Mouse (Mus musculus) CH12F3 (cell line): ENCODE data around the gene Kcnk3.

ENCODE experiments used
- in situ Hi-C: fragments of 300-500 bp; cut with MboI; formaldehyde crosslinking; loops from 2 replicates; pipeline ENCODE4 v1.14.3; 2020; ENCODE audit warnings: low sequenced_read_pairs

Kcnk3 gene

DNA sequence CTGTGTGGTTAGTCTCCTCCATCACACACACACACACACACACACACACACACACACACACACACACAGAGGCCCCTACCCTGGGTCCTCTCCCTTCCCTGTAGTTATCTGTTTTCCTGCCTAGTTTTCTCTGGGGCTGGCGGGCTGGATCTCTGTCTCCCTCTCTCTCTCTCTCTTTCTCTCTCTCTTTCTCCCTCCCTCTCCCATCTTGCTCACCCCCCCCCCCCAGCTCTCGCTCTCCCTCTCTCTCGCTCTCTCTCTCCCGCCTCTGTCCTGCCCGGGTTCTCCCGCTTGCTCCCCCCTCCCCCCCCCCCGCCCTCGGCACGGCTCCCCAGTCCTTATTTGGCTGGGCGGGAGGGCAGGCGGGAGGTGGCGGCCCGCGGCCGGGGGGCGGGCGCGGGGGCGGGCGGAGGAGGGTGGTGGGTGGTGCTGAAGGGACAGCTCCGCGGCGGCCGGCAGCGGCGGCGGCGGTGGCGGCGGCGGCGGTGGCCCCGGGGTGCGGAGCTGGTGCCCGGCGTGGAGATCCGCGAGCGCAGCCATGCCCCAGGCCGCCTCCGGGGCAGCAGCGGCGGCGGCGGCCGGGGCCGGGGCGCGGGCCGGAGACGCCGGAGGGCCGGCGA, at the start of gene Kcnk3:
Kcnk3 (plus strand) TSS at position 490 of the 620 bp plus-strand sequence.
- in situ Hi-C loops, result no loop called here

DNA sequence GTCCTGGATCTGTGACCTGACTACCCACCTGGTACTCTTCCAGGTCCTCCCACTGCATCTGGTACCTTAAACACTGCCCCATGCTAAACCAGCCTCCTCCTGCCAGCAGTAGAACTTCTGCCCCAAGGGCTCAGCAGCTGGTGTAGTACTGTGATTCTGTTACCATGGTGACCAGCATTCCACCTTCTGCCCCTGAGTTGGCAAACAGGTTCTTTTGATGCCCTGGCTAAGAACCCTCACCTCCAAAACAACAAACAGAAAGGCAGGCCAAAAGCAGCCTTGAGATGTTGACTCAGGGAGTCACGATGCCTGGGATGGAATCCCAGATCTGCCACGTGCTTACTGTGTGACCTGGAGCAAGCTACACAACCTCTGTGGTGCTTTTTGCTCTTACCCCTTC, 42.3 kb upstream of the Kcnk3 start, which contains the start of gene Cib4:
Cib4 (minus strand) TSS at position 139 of the 400 bp plus-strand sequence.
- in situ Hi-C loops, result no loop called here

DNA sequence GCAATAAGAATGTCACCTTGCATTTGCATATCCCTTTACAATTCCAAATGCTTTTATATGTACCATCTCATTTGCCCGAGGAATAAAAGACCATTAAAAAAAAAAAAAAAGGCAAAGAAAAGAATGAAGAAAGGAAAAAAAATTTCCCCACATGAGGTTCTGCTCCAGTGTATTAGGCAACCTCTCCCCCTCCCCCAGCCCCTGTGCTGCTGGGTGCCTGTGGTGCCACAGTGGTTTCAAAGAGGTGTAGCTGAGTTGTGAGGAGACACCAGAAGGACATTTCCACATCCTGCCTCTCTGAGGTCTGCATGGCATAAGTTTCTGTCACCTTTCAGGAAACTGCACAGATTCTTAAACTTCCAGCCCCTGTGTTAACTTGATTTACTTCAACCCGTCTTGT, 39.3 kb upstream of the Kcnk3 start:
- in situ Hi-C loops, result no loop called here

DNA sequence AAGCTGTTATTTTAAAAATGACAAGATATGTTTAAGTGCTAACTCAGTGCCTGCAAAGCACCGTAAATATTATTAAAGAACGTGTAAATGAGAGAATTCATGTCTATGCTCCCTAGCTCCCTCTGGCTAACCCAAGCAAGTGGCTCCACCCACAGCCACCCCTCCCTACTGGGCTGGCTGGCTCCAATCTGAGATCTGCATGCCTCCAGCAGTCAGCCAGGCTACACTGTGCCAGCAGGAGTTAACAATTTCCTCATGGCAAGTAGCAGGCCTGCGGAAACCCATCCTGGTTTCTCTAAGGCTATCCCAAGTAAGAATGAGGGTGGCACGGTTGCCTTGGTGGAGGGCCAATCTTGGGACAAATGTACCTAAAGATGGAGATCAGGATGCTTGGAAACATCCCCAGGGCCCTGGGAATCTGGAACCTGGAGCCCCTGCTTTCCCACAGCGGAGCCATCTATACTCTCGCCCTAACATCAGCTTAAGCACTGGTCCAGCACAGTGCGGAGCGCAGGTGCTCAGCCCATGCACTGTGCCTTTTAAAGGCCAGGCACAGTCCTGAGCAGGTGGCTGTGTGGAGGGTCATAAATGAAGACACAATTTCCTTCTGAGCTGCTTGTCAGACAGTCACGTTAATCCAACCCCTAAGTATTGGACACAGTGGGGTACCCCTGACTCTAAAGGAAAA, 37.5 kb upstream of the Kcnk3 start:
- in situ Hi-C loops, result no loop called here

DNA sequence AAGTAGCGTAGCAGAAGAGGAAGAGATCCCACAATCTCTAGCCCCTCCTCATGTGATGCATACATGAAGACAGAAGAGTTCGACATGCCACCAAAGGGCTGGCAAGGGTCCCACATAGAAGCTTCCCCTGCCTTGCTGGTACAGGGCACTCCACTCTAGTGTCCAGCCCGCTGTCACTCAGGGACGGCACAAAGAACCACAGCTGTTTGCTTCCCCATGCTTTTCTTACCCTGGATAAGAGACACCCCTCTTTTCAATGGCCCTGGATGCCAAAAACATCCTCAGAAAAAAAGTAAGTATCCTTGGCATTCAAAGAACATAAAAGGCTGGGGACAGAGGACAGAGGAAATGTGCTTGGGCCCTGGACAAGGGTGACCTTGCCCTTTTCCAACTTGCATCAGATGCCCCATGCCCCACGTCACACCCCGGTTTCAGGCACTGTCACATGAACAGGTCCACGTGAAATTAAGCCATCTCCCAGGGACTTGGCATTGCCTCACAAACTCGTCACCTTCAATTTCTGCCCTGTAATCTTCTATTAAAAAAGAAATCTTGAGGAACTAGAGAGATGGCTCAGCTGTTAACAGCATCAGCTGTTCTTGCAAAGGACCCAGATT, 36.8 kb upstream of the Kcnk3 start:
- in situ Hi-C loops, result no loop called here

DNA sequence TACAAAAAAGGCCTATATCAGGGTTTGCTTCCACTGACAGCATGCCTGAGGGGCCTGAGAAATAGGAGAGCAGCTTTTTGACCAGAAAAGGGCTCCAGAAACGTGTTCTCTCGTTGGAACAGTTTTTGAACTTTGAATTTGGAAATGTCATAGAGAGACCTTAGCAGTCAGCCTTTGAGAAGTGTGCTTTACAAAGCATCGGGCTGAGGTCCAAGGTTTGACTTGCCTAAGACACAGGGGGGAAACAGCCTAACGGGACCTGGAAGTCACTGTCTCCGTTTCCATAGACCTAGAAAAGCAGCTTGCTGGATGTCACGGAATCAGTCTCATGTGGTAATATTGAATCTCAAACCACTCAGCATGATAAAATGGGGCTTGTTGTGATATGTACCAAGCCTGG, 36.0 kb upstream of the Kcnk3 start:
- in situ Hi-C loops, result no loop called here

DNA sequence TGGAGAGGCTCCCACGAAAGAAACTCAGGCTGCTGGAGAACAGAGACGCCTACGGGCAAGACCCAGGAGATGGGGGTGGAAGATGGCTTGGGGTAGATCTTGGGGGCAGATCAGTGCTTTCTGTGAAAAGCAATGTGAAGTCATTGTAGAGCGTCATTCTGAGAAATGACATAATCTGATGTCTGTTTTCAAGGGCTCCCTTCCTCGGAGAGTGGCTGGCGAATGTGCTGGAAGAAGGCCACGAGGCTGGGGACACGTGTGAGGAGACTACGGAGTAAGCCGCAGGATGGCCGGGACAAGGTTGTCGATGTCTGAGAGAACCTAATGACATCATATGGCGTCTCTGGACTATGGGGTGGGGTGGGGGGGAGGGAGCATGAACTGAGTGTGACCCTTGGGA, 34.0 kb upstream of the Kcnk3 start:
- in situ Hi-C loops, result no loop called here

DNA sequence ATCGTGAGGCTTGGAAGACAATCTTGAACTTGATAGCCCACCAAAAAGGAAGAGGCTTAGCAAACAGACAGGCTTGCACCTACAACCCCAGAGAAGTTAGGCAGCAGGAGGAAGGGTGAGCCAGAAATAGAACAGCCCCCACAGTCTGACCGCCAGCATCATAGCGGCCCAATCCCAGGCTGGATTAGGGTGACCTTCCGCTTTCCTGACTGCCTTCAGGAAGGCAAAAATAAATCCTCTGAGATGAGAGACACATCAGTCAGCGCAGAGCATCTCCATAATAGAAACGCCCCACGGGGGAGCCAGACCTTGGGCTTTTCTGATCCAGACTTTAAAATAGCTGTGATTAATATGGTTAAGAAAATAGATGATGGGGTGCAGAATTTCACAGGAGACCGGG, 33.0 kb upstream of the Kcnk3 start:
- in situ Hi-C loops, result no loop called here

DNA sequence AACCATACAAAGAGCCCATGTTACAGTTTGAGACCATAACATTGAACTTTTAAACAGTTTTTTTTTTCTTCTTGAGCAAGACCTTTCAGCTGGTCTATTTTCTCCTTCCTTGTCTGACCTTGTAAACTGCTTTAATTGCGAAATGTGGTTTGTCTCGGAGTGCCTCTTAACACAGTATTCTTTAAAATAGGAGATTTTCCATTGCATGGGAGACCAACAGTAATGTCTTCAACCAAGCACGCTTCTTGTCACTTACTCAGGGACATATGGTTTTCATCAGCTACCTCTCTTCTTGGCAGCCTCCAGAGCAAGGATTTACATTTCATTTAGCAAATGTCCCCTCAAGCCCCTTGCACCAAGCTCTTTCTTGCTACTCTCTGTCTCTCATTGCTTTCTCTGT, 31.7 kb upstream of the Kcnk3 start:
- in situ Hi-C loops, result no loop called here

DNA sequence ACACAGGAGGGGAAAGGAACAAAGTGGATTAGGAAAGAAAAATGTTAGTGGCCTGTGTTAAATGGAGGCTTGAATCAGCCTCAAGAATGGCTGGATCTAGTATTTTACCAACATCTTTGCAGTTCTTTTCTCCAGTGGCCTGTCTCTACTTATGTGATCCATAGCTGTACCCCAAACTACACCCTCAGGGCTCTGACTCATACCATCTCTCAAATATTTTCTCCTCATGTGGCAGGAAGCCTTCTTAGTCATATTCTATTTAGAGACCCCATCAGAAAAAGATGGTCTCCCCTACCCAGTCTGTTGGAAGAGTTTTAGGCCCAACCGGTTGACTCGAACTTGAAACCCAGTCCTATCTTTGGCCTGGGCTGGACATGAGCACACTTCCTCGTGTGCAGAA, 28.5 kb upstream of the Kcnk3 start:
- in situ Hi-C loops, result no loop called here

DNA sequence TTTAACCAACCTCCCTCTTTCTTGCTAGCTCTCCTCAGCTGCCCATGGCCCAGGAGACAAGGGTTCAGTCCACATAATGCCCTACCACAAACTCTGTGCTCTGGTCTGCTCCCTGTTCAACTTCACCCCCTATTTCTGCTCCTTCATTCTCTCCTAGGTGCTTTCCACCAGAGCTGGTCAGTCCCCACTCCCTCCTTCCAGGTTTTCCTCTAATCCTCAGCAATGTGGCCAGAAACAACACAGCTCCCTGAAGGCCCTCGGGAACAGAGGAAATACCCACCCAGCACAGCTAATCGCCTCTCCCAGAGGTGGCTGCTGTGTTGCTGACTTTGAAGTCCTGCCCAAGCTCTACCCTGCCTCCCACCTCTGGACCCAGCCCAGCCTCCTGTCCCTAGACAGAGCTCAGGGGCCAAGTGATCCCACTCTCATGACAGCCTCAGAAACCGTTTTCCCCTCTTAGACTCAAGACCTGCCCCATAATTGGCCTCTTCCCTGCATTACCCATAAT, 27.9 kb upstream of the Kcnk3 start:
- in situ Hi-C loops, result no loop called here

DNA sequence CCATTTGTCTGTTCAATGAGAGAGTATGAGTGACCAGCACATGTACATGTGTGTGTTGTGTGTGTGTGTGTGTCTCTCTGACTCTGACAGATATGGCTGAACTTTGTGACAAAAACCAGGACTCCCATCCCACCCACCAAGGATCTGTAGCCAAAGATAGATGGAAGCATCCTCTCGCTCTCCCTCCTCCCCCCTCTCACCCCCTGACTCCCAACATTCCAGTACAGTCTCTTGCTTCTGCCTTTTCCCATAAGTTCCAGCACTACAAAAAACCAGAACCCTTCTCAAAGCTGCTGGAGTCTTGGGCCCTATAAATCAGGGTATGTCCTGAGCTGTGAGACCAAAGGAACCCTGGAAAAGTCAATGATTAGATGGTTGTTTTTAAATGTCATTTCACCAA, 19.5 kb upstream of the Kcnk3 start:
- in situ Hi-C loops, result no loop called here

DNA sequence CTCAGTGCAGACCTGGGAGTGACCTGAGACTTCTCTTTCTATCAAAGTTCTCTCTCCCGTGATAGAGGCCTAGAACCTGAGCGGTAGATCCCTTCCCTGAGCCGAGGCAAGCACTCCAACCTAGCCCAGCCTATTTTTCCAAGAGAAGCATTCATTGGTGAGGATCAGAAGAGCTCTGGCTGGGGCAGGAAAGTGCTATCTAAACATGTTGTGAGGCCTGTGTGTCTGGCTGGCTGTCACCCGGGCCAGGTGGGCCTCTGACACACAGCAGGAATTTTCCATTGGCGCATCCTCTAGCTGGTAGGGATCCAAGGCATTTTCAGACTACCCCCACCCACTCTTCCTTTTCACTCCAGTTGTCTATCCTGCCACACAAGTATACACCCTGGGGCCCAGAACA, 16.1 kb upstream of the Kcnk3 start:
- in situ Hi-C loops, result no loop called here

DNA sequence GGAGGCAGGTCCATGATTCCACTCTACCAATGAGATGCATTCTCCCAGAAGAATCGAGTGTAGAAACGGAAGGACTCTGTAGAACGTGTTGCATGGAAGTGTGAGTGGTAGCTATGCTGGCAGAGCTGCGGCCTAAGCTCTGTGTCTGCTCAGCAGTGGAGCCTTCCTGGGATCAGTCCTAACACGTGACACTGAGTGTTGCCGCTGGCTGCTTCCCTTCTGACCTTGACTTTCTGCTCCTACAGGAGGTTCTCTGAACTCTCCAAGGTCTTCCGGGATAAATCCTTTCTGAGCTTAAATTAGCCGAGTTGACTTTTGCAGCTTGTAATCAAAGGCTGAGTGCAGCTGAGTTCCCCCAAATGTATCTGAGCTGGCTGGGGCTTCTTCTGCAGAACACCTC, 13.6 kb upstream of the Kcnk3 start:
- in situ Hi-C loops, result no loop called here

DNA sequence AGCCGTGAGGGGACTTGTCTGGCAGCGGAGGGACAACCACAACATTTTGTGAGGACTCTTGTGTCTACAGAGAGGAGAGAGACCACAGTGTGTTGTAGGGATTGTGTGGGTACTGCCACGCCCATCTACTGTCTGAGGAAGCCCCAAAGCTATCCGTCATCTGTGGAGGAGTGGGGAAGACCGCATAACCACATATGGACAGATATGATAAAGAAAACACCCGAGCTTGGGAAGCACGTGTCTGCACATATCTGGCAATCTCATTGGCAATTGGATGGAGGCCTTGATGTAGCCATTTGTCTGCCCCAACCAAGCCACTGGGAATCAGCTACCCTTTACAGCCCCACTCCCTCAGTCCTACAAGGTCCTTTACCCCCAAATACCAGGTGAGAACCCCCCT, 11.7 kb upstream of the Kcnk3 start:
- in situ Hi-C loops, result no loop called here

DNA sequence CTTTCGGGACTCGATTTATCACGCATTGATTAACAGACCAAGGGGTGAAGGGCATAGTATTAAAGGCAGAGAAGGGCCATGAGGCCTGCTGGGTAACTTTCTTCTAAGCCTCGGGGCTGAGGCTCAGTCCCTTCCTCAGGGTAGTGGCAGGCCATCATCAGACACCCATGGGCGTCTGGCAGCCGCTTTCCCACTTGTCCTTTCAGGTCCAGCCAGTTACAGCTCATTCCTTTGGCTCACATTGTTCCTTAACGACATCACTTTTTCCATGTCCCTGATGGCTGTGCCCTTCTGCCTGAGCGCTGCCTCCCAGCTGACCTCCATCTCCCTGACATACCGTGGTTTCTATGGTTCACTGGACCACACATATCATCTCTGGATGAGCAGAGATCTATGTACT, 10.7 kb upstream of the Kcnk3 start:
- in situ Hi-C loops, result no loop called here

DNA sequence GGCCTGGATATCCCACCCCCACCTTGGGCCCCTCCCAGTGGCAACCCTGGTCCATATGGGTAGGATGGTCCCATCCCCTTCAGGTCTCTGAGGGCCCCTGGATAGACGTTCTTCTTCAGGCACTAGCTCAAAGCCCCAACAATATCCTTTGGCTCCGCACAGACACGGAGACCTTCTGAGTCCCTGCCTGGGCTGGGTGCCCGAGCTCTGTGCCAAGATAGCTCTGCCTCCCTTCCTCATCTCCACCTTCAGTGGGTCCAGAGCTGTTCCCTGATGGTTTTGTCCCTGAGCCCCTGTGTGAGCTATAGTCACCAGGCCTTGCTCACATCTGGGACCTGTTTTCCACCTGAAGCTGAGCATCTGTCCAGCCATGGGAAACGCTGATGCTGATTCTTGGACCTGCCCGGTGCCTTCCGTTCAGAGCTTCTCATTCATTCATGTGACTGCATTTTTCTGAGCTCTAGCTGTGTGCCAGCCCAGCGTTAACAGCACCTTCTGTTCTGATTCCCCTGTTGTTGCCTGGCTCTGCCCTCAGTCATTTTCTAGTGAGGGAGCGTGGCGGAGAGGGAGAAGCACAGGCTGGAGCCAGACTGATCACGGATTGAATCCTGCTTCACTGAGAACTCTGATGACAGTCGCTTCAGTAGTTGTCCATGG, 10.2 kb upstream of the Kcnk3 start:
- in situ Hi-C loops, result no loop called here

DNA sequence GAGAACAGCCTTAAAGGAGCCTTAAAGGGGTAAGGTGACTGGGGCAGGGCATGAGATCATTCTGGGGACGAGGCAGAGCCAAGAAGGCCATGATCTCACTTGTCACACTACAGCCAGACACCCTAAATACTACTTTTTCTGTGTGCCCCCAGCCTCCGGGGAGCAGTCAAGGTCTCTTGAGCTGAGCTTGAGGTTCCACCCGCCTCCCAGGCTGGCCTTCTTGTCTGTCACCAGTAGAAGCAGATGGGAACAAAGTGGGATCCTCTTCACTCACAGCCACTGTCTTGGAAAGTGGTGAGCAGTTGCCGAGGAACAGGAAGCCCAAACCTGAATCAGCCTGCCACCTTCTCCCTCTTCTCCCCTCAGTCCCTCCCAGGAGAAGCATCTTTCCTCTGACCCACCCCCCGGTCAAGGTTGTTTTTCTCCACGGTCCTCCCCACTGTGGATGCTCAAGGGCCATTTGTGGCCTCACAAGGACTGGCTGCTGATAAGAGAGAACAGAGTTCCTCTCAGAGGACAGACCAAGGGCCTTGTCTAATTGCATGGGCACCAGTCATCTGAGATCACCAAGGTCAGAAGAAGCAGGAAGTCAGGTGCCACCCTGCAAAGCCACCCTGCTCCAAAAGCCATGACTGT, 9.4 kb upstream of the Kcnk3 start:
- in situ Hi-C loops, result no loop called here

DNA sequence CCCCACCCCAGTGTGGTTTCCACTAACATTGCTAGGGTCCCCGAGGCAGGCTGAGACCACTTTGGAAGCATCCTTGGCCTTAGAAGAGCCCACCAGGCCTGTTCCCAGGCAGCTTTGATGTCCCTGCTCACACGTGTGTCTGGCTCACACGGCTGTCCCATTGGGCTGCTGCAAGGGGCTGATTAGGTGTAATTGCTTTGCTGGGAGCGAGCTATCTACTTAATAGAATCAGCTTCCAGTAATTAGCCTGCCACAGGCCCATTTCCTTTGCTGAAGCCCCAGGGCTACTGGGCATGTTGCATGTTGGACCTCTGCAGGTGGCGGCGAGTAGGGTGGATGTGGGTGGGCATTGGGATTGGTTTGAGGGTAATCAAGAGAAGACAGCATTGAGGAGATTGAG, 7.2 kb upstream of the Kcnk3 start:
- in situ Hi-C loops, result no loop called here

DNA sequence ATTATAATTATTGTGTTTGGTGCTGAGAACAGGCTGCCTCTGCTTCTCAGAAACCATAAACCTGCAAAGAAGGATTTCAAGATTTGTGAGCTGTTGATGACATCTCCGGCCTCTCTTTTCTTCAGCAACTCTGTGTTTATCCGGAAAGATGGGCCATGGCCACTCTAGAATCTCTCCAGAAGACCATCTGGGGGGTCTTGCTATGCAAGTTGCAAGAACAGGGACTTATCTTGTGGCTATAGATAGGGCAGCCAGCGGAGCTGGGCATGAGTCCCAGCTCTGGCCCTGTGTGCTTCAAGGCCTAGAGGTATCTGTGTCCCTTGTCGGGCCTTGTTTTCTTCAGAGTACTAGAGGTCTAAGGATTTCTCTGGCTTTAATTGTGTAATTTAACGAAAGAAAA, 6.0 kb upstream of the Kcnk3 start:
- in situ Hi-C loops, result no loop called here

DNA sequence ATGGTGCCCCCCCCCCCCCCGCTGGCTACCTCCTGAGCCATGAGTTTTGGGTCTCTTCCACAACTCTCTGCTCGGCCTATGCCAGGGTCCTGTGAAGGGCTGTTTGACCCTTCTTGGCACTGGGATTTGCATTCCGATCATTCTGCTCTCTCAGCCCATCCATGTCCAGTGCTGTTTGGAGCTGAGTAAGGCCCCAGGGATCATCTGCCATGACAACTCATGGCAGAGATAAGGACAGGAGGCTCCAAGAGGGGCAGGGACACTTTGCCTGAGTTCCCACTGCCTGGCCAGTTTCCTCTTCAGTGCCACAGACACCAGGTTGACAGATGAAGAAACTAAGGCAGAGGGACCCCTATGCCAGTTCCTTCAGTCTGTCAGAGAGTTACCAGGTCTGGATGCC, 1.4 kb upstream of the Kcnk3 start:
- in situ Hi-C loops, result no loop called here
